Mouse (Mus musculus): ENCODE measurements around the gene Cby3.
"Not testable (repeated sequence)": the region's sequence is repeated elsewhere in the genome, so short reads cannot be mapped to it uniquely, and the experiment has no call there.

Gene Cby3

DNA sequence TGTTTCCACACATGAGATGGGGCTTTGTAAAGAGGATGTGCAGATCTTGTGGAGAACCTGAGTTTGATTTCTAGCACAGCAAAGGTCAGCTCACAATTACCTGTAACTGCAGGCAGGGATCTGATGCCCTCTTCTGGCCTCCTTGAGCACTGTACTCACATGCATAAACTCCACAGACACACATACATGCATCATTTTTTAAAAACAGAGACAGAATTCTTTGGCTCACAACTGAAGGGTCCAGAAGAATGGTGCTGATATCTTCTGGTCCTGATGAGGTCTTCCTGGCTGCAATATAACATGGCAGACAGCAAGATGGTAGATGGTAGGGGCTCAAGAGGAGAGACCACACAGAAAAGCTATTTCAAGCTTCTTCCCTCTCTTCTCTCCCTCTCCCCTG, at the start of gene Cby3:
Cby3 (plus strand) TSS at position 301 of the 400 bp plus-strand sequence.
- DNase-seq, result no peak

DNA sequence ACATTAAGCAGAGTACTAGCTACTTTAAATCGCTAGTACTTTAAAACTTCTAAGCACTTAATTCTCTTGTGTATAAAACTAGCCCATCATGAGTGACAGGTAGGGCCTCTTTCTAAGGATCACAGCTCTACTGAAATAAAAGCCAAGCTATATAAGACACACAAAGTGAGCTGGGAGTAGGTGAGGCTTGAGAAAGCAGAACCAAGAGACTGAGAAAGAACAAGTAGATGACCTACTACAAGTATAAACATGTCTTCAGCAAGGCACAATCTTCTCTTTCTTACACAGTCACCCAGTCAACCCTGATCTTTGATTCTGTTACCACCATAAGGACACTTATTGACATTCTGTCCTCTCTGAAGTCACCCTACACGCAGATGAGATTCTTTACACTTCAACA, 41.5 kb upstream of the Cby3 start:
- DNase-seq, result no peak

GRCm38 (mm10) chr11:50319343-50319742, 34.9 kb upstream of the Cby3 start:
- not testable (repeated sequence) for DNase-seq

GRCm38 (mm10) chr11:50321239-50321638, 33.0 kb upstream of the Cby3 start:
- DNase-seq, result no peak

- no peak for DNase-seq
These were observed 31.9 kb upstream of the Cby3 start for GRCm38 (mm10) chr11:50322345-50322744.

DNA sequence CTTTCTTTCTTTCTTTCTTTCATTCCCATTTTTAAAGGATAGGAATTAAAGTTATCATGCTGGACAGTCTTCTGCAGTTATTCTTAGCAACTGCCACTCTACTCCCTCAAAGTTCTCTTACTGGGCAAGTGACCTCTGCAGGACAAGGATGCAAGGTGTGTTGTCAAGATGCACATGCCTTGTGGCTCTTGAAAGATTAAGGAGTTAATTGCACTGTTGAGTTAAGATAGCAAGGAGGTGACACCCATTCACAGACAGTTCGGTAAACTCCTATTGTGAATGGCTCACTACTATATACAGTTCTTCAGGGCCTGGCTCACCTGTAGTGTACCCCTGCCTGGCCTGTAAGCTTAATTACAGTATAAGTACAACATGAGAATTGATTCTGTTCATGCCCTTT, 30.4 kb upstream of the Cby3 start:
- DNase-seq, result no peak

- no peak for DNase-seq
These were observed 29.4 kb upstream of the Cby3 start for GRCm38 (mm10) chr11:50324751-50325471.

DNA sequence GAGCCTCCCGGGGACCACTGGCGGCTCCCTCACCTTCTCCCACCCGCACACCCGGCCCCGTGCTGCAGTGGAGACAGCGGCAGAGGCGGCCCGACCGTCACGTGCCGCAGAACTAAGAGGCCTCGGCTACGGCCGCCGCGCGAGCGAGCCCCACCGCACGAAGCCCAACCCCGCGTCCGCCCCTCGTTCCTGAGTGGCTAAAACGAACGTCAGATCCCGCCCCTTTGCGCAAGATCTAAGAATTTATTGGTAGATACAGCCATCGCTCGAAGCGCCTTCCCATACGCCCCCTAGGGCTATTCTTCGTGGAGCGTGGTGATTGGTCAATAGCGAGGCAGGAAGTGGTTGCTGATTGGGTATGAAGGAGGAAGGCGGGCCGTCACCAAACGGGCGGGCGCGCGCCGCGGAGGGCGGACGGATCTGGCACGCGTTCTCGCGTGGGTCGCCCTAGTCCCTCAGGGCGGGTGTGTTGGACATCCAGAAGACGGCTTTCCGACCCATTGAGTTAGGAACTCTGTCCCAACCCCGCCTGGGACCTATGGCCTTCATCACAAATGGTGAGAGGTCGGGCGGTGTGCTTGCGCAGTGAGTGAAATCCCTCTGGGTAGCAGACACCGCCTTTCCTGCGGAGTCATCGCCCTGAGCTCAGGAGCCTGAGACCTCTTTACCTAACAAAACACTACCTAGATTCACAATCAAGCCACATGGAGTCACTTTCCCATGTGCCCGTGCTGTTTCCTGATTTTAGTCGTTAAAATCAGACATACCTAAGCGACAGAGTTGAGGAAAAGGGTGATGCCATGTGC, 28.6 kb upstream of the Cby3 start, which contains the start of gene Canx:
Canx (minus strand) TSS at position 178 of the 806 bp plus-strand sequence.
- peak; percentile 99 for DNase-seq

DNA sequence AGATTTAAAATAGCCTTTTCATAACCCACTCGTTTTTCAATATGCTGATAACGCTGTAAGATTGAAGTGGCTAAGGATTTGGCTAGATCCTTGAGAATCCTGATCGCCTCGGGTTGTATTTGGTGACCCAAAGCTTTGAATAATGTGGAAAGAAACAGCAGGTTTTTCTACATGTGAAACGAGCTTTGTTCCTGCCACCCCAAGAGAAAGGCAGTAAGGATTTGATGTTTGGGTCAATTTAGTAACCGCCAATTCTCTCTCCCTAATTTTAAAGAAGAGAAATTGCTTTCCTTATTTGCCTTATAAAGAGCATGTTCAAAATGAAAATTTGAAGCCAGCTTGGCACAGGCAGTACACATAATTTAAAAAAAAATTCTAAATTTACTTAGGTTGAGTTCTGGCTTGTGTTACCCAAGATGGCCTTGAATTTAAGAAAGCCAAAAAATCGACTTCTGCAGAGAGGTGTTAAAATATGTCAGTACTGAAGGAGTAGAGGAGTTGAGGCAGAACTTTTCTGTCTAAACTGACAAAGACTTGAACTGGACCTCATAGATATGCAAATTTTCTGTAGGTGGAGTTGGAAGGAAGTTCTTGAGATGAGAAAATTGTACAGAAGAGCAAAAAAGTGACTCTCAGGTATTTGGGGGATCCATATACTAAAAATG, 27.8 kb upstream of the Cby3 start:
- DNase-seq, result no peak

- no peak for DNase-seq
These were observed 26.1 kb upstream of the Cby3 start for GRCm38 (mm10) chr11:50328075-50328625.

DNA sequence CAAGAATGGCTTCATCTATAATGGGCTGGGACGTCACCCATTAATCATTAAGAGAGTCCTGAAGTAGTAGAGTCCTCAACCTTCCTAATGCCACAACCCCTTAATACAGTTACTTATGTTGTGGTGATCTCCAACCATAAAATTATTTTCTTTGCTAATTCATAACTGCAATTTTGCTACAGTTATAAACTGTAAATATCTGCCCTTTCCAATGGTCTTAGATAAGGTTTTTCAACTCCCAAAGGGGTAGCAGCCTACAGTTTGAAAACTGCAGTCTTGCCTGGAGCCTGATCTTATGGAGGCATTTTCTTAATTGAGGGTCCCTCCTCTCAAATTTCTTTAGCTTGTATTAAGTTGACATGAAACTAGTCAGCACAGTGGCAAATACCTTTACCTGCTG, 24.9 kb upstream of the Cby3 start:
- DNase-seq, result no peak

- DNase-seq, result no peak
These were observed 21.1 kb upstream of the Cby3 start for GRCm38 (mm10) chr11:50333181-50333580.

DNA sequence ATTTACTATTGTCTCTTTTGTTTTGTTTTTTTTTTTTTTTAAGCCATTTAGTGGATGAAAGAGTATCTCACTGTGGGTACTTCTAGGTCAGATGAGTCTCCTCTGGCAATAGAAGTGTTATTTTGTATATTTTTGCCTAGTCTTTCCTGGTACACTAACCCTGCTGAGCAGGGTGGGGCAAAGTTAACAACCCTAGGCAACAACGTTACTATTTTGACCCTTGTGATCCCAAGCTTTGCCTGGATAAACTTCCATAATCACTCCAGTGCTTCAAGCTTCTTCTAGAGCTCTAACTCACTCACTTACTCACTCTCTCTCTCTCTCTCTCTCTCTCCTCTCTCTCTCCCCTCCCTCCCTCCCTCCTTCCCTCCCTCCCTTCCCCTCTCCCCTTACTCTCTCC, 18.1 kb upstream of the Cby3 start:
- no peak for DNase-seq

GRCm38 (mm10) chr11:50336891-50337290, 17.4 kb upstream of the Cby3 start:
- DNase-seq, result no peak

GRCm38 (mm10) chr11:50345486-50345885, 8.8 kb upstream of the Cby3 start:
- DNase-seq, result no peak

GRCm38 (mm10) chr11:50346256-50347032, 7.8 kb upstream of the Cby3 start:
- no peak for DNase-seq

DNA sequence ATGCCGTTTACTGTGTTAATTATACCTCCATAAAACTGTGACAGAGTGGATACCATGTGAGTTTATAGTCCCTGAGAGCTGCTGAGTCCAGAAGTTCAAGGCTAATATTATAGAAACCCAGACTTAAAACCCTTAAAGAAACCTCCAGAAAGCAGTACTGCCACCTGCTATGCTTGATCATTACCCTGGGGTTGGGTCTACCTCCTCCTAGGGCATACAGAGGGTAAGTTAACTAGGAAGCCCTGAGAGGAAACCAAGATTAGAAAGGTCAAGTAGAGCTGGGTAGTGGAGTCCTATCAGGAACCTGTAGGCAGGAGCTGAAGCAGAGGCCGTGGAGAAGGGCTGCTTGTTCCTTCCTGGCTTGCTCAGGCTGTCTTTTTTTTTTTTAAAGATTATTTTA, 2.1 kb upstream of the Cby3 start:
- DNase-seq, result no peak

DNA sequence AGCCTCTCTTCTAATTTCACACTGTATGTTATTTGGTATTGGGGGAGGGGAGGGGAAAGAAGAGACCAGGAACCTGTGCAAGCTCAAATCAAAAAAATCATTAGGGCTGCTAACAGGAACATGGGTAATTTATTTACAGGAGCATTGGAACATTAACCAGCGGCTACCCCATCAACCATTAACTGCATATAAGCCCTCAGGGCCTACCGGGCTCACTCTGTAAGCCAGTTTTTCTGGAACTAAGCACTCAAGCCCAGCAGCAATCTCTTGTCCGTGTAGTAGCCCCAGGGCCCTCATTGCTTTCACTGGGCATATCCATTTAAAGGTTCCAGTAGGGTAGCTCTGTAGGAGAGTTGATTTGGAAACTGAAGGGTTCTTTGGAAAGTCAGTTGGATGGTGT, 589 bp downstream of the Cby3 start:
- no peak for DNase-seq

DNA sequence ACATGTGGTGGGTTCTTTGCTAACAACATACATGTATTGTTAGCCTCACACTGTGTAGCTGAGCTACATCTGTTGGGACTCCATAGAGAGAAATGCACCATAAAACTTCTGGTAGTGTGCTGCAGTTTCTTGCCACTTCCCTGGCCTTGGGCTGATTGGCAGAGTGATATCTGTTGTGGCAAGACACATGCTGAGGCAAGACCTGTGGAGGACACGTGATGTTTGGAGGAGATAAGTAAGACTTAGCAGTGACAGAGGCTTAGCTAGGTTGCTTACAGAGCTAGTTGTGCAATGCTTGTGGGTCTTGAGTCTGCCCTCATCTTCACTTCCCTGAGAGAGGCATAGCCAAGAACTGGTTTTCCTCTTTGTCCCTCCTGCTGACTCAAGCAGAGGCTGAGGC, 1.1 kb downstream of the Cby3 start:
- DNase-seq, result no peak

GRCm38 (mm10) chr11:50358950-50359861, 4.9 kb downstream of the Cby3 start:
- peak; percentile 69 for DNase-seq

- DNase-seq, result not testable (repeated sequence)
These were observed 7.0 kb downstream of the Cby3 start for GRCm38 (mm10) chr11:50361282-50361681.
